Mouse (Mus musculus) 416B (cell line): ENCODE measurements around the gene Bcl2.

Experiments
- DNase-seq: peaks from one replicate; pipeline ENCODE4 v3.0.0; 2011; ENCODE audit warnings: low read depth

The Bcl2 gene

GRCm38 (mm10) chr1:106664978-106665377, 49.1 kb downstream of the Bcl2 start:
- peak; percentile 43 for DNase-seq

- DNase-seq, result no peak
Measured at GRCm38 (mm10) chr1:106662486-106662885, 51.6 kb downstream of the Bcl2 start.

- peak; percentile 80 for DNase-seq
Measured at GRCm38 (mm10) chr1:106658293-106658847, 55.7 kb downstream of the Bcl2 start.

- DNase-seq, result no peak
Measured at GRCm38 (mm10) chr1:106656207-106656738, 57.8 kb downstream of the Bcl2 start.

- DNase-seq, result no peak
Measured at GRCm38 (mm10) chr1:106654254-106654653, 59.8 kb downstream of the Bcl2 start.

GRCm38 (mm10) chr1:106653441-106653860, 60.6 kb downstream of the Bcl2 start:
- peak; percentile 52 for DNase-seq

GRCm38 (mm10) chr1:106651211-106651610, 62.9 kb downstream of the Bcl2 start:
- no peak for DNase-seq

GRCm38 (mm10) chr1:106650427-106650826, 63.6 kb downstream of the Bcl2 start:
- DNase-seq, result no peak

- DNase-seq, result peak; percentile 78
Measured at GRCm38 (mm10) chr1:106647336-106647735, 66.7 kb downstream of the Bcl2 start.

GRCm38 (mm10) chr1:106644566-106644965, 69.5 kb downstream of the Bcl2 start:
- DNase-seq, result no peak

- no peak for DNase-seq
Measured at GRCm38 (mm10) chr1:106643527-106643926, 70.5 kb downstream of the Bcl2 start.

GRCm38 (mm10) chr1:106640577-106640976, 73.5 kb downstream of the Bcl2 start:
- no peak for DNase-seq

- no peak for DNase-seq
Measured at GRCm38 (mm10) chr1:106637705-106638104, 76.4 kb downstream of the Bcl2 start.

- DNase-seq, result no peak
Measured at GRCm38 (mm10) chr1:106636714-106637113, 77.4 kb downstream of the Bcl2 start.

GRCm38 (mm10) chr1:106633207-106633606, 80.9 kb downstream of the Bcl2 start:
- DNase-seq, result no peak

GRCm38 (mm10) chr1:106631869-106632463, 82.1 kb downstream of the Bcl2 start:
- DNase-seq, result no peak

- DNase-seq, result no peak
Measured at GRCm38 (mm10) chr1:106630973-106631372, 83.1 kb downstream of the Bcl2 start.

- DNase-seq, result no peak
Measured at GRCm38 (mm10) chr1:106629931-106630682, 84.0 kb downstream of the Bcl2 start.

GRCm38 (mm10) chr1:106629470-106629830, 84.6 kb downstream of the Bcl2 start:
- DNase-seq, result no peak

GRCm38 (mm10) chr1:106628718-106629469, 85.2 kb downstream of the Bcl2 start:
- DNase-seq, result peak; percentile 35

GRCm38 (mm10) chr1:106628279-106628678, 85.8 kb downstream of the Bcl2 start:
- DNase-seq, result peak; percentile 67

- DNase-seq, result peak; percentile 95
Measured at GRCm38 (mm10) chr1:106627241-106627640, 86.8 kb downstream of the Bcl2 start.
